Mouse (Mus musculus): ENCODE measurements around the gene 2410004P03Rik.

GRCm38 (mm10) chr12:17032694-17033463, 21.4 kb upstream of the 2410004P03Rik start:
- TF ChIP-seq CTCF (IDR thresholded peaks at IDR 0.05; ENCODE audit: low read depth, low read length) (no peak), POLR2A (IDR thresholded peaks at IDR 0.05; ENCODE audit: insufficient read depth, low read length) (no peak)
